Mouse (Mus musculus): ENCODE results near the gene Bcan. TPM values are rescaled to one million over a fixed set of nuclear protein-coding genes. Genes with fewer than 3 reads are reported as not detected.

Bcan gene
- total RNA-seq, 4 experiments from 2014 or later = 230 to 238 (median 233) TPM

- DNase-seq (ENCODE audit: low spot score in 2 of 2) = peak in 1 of 2 experiments; percentile 69
Measured at GRCm38 (mm10) chr3:87998747-87999146, 1.3 kb downstream of the Bcan start.

GRCm38 (mm10) chr3:87996971-87997614 is 2.9 kb downstream of the Bcan start:
- DNase-seq (ENCODE audit: low spot score in 2 of 2) = no peak

- no peak for DNase-seq (ENCODE audit: low spot score in 2 of 2)
Measured at GRCm38 (mm10) chr3:87996401-87996800, 3.6 kb downstream of the Bcan start.

- DNase-seq (ENCODE audit: low spot score in 2 of 2) = no peak
Measured at GRCm38 (mm10) chr3:87995331-87995730, 4.7 kb downstream of the Bcan start.

DNA sequence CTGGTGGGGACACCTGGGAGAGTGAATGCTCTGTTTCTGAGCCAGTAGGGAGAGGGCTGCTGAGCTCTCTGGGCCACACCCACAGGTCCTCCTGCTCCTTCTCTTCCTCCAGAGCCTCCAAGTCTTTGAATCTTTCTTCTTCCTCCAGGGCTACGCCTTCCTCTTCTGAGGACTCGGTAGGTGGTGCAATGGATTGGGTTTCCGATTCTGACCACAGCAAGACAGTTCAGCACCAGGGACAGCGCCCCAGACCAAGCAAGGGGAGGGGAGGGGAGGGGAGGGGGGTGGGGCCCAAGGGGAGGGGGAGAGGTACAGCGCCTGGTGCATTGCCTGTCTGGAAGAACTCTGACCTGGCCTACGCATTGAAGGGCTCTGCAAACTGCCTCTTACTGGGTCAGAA is 6.6 kb downstream of the Bcan start:
- no peak for DNase-seq (ENCODE audit: low spot score in 2 of 2)

DNA sequence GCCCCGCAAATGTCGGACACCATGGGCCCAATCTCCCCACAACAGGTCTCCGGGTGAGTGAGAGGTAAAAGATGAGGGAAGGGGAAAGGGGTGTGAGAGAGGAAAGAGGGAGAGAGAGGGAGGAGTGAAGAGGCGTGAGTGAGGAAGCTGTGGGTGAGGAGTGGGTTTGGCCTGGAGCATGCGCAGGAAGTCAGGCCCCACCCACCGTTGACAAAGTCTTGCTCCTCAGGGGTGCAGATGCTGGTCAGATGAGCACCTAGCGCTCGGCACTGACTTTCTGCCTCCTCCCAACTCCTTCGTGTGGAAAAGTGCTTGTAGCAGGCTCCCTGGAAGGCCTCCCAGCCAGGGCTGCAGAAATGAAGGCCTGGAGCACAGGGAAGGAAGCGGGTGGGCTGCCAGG is 10.1 kb downstream of the Bcan start:
- DNase-seq (ENCODE audit: low spot score in 2 of 2) = no peak

DNA sequence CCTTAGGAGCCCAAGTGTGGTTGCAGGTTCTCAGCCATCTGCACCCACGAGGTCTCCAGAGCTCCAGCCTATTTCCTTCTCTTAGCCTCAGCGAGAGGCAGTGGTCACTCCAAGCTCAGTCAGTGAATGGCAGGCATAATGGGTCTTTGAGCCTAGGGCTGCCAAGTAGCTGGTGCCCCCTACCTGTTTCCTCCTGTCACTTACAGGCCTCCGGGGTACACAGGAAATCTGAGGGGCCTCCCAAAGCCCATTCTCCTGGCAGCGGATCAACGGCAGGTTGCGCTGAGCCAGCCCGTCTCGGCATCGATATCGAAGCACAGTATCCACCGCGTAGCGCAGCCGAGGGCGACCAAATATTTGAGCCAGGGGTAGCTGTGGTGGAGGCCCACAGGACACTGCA is 12.0 kb downstream of the Bcan start:
- DNase-seq (ENCODE audit: low spot score in 2 of 2) = no peak

DNA sequence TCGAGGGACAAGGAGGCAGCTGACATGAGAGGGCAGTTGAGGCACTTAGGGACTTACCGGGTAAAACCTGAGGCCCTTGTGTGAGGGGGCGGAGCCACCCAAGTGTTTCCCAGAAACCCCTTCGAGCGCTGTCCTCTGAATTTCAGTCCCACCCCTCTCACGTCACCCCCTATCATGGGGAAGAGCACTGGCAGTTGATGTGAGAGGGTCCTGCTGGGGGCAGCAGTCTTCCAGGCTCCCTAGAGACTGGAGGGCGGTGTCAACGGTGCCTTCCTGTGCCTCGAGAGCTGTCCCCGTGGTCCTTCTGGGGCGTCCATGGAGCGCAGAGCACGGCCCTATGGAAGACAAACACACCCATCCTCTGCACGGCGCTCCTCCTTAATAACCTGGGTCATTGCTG is 12.4 kb downstream of the Bcan start:
- DNase-seq (ENCODE audit: low spot score in 2 of 2) = no peak

- DNase-seq (ENCODE audit: low spot score in 2 of 2) = peak; percentile 79 to 83
Measured at GRCm38 (mm10) chr3:87986868-87987267, 13.2 kb downstream of the Bcan start.

GRCm38 (mm10) chr3:87985505-87986320 is 14.3 kb downstream of the Bcan start:
- DNase-seq (ENCODE audit: low spot score in 2 of 2) = no peak

DNA sequence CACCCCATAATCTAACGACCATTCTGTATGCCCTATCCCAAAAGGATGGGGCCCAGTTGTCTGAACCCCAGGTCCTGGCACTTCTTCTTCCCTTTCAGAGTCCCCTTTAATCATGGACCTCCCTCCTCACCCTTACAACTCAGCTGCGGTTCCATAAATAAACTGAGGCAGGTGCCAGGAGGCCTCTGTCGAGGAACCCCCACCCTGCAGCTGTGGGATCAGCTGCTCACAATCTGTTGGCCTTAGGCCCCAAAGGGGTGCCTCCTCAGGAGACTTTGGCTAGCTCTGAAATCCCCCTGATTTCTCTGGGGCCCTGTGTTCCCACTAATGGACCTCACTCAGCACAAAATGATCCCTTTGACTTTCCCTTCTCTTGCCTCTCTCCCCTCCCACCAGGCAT is 15.9 kb downstream of the Bcan start:
- DNase-seq (ENCODE audit: low spot score in 2 of 2) = no peak

- no peak for DNase-seq (ENCODE audit: low spot score in 2 of 2)
Measured at GRCm38 (mm10) chr3:87983627-87984026, 16.4 kb downstream of the Bcan start.

DNA sequence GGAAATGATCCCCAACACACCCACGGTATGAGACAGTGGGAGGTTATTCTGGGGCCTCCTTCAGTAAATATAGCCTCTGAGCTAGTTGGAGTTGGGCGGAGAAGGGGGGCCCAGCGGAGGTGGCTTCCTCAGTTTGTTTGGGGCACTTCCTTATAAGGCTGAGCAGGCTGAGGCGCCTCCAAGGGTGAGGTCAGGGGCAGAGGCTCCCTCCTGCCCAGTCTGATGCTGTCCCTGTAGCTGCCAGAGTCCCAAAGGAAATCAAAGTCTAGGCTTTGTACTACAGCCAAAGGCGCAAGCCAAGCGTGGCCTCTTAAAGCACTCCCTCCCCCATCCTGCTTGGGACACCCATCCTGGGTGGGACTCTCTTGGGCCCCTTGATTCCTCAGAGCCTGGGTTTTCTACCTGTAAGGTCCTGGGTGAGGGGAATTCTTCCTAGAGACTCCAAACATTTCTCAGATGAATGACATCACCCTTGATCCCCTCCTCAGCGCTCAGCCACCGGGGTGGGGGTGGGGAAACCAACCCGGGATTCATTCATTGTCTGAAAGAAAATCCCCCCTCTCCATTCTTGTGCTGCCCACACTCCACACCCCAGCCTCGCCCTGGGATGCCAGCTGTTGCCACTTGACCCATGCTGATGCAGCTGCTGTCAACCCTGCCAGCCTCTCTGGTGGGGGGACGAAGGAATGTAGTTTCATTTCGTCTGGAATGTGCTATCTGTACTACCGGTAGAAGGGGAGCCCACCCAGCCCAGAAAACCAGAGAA is 17.0 kb downstream of the Bcan start:
- DNase-seq (ENCODE audit: low spot score in 2 of 2) = no peak

DNA sequence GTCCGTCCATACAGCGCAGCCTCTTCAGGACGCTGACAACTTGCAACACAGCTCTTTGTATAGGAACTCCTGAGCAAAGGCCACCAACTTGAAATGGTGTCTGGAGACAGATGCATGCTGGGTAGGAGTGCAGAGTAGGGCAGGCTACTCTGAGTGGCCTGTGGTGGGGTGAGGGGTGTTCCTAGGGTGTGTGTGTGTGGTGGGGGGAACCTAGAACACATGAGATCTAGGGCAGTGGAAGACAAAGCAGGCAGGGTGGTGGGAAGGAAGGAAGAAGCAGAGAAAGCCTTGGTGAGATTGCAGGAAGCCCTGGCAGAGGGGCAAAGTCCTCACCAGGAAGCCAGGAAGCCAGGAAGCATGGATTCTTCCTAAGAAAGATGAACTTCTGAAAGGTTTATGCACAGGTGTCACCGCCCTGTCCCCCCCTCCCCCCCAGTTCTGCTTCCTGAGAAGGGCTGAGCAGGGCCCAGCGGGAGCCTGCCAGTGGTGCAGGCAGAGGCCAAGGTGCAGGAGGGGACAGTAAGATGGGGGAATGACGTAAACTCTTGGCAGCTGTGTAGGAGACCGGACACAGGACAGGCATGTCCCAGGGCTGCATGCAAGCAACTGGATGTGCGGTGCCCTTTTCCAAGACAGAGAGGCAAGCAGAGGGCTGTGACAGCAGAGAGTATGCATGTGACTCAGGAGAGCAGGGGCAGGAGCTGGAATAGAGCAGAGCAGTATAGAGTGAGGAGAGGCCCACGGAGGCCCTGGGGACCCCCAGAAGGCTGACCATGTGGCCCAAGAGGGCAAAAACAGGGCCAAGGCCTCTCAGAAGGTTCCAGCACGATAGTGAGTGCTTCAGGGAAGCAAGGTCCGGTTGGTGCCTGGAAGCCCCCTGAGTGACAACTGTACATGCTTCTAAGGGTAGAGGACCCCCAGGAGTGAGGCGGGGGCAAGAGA is 17.9 kb downstream of the Bcan start:
- no peak for DNase-seq (ENCODE audit: low spot score in 2 of 2)

GRCm38 (mm10) chr3:87981214-87981760 is 18.7 kb downstream of the Bcan start:
- DNase-seq (ENCODE audit: low spot score in 2 of 2) = no peak

- no peak for DNase-seq (ENCODE audit: low spot score in 2 of 2)
Measured at GRCm38 (mm10) chr3:87980728-87981127, 19.3 kb downstream of the Bcan start.

GRCm38 (mm10) chr3:87980085-87980484 is 19.9 kb downstream of the Bcan start:
- no peak for DNase-seq (ENCODE audit: low spot score in 2 of 2)

- DNase-seq (ENCODE audit: low spot score in 2 of 2) = no peak
Measured at GRCm38 (mm10) chr3:87979493-87979892, 20.5 kb downstream of the Bcan start.

DNA sequence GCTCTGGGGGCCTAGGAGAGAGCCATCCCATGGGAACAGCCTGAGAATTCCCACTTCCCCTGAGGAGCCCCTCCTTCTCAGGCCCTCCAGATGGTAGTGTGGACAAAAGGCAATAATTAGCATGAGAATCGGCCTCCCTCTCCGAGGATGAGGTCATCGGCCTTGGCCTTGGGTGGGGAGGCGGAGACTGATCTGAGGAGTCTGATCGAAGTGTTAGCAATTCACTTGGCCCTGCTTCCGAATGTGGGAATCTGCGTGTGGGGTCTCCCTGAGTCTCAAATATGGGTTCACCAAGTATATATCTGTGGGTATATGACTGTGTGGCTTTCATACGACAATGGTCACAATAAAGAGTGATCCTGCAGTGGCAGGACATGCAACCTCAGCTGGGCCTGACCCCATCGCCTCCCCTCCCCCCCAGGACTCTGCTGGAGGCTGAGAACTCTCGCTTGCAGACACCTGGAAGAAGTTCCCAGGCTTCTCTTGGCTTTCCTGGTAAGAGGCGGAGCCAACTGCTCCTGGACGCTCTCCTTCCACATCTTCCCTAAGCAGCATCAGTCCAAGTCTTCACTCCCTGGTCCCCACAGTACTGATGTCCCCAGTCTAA is 25.5 kb downstream of the Bcan start:
- no peak for DNase-seq (ENCODE audit: low spot score in 2 of 2)

Measured in left cerebral cortex, adult 8-10 months (tissue).